Mouse (Mus musculus) mesoderm, embryonic 11.5 days (tissue): ENCODE results near the gene Arhgef10l.

Experiments used
- DNase-seq: peaks from one replicate; pipeline ENCODE4 v3.0.0-alpha.2; 2012; ENCODE audit warnings: low read depth, low spot score

Arhgef10l gene

DNA sequence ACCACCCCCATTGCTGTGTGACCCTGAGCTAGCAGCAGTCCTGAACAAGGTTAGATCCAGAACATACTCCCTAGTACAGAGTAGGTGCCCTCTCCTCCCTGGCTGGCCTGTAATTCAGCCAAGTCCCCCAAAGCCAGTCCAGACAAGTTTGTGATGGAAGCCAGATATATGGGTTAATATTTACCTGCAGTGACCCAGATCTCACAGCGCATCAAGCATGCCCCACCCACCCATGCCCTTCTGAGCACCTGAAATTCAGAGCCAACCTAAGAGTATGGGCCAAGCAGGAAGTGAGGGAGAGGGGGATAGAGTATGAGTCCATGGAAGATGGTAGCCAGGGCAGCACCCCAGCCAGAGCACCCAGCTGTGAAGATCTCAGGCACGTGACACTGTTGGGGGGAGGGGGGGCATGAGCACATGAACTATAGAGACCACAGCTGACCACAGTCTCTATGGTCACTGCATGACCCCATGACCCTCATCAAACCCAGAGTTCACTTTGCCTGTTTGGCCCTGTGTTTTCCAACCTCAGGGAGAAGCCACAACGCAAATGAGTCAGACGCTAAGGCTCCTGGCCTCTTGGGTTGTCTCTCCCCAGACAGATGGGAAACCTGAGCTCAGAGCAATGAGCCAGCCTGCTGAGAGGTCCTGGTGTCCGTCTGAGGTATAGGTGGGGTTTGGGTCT is 29.4 kb downstream of the Arhgef10l start:
- no peak for DNase-seq

- DNase-seq, result no peak
Observed at GRCm38 (mm10) chr4:140634861-140635388, 30.9 kb downstream of the Arhgef10l start.

- no peak for DNase-seq
Observed at GRCm38 (mm10) chr4:140631276-140631849, 34.4 kb downstream of the Arhgef10l start.

GRCm38 (mm10) chr4:140630651-140631241 is 35.1 kb downstream of the Arhgef10l start:
- no peak for DNase-seq

GRCm38 (mm10) chr4:140630136-140630535 is 35.7 kb downstream of the Arhgef10l start:
- DNase-seq, result no peak

- DNase-seq, result no peak
Observed at GRCm38 (mm10) chr4:140628971-140629370, 36.8 kb downstream of the Arhgef10l start.

GRCm38 (mm10) chr4:140628412-140628943 is 37.3 kb downstream of the Arhgef10l start:
- DNase-seq, result peak; percentile 28

- no peak for DNase-seq
Observed at GRCm38 (mm10) chr4:140625651-140626525, 39.9 kb downstream of the Arhgef10l start.

GRCm38 (mm10) chr4:140624468-140625176 is 41.2 kb downstream of the Arhgef10l start:
- DNase-seq, result peak; percentile 93

DNA sequence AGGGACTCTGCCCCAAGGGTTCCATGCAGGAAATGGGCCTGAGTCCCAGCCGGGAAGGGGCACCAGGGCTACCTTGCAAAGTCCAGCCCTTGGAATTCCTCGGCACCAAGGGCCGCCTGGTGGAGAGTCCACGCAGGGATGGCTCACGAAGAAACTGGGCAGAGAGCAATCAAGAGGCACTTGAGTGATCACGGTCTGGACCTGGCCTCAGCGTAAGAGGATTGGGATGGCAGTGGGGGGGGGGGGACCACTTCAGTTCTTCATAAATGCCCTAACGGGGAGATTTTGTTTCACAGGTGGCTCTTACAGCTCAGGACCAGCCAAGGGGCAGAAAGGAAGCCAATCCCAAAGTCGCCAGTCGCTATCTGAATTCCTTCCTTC is 41.7 kb downstream of the Arhgef10l start:
- DNase-seq, result peak; percentile 44

DNA sequence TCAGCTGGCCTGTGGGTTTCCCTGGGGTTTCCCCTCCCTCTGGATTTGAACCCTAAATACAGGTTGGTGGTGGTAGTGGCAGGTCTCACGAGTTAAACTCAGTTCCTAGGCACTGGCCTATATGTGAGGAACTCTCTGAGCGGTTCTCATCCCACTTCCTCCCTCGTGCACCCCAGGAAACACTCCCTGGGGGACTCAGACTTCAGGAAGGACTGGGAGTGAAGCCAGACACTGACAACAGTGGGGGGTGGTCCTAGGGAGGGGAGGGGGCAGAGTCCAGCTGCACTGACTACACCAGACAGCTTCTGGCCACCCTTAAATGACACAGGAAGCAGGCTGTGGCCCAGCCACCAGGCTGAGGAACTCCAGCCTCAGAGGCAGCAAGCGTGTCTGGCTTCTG is 43.0 kb downstream of the Arhgef10l start:
- DNase-seq, result no peak

DNA sequence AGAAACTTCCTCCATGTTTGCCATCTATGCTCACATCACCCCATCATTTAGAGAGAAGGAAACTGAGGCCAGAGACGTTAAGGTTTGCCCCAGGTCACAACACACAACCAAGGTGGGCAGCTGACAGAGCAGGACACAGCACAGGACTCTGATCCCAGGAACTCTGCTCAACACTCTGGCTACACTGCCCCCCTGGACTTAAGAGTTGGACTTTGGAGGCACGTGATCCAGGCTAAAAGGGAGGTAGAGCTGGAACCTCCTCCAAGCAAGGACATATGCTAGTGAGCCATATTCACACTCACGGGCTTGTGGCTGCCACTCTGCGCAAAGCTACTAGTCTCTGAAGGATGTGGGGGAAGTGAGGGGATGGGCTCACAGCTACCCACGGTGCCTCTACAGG is 45.3 kb downstream of the Arhgef10l start:
- no peak for DNase-seq

- DNase-seq, result no peak
Observed at GRCm38 (mm10) chr4:140617391-140618385, 48.1 kb downstream of the Arhgef10l start.

- no peak for DNase-seq
Observed at GRCm38 (mm10) chr4:140616894-140617293, 48.9 kb downstream of the Arhgef10l start.

DNA sequence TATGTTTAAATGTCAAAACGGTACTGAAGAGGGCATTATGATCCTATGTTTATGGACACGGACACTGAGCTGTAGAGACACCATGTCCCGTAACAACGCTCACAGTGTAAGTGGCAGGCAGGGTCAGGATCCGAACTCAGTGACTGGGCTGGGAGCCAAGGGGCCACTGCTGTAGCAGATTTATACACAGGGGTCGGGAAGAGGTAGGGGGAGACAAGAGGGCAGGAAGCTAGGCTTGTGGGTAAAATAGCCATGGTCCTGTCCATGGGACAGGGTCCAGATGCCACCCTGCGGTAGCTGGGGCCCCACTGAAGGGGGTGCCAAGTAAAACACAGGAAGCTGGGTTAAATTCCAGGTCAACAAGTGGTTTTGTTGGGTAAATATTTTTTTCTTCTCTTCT is 49.6 kb downstream of the Arhgef10l start:
- no peak for DNase-seq

DNA sequence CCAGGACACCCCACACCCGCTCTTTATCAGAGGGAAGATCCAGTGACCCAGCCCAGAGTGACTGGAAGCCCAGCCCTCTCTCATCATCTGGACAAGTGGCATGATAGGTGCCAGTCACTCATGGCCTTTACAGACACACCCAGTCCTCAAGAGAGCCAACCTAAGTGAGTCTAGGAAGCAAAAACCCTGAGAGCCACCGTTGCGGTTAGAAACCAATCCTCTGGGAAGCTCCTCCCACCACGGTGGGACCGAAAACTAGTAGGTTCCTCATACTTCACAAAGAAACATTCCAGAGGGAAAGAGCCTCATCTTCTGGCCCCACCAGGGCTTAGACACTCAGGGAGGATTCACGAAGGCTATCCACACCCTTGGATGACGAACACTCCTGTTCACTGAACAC is 50.0 kb downstream of the Arhgef10l start:
- DNase-seq, result no peak

DNA sequence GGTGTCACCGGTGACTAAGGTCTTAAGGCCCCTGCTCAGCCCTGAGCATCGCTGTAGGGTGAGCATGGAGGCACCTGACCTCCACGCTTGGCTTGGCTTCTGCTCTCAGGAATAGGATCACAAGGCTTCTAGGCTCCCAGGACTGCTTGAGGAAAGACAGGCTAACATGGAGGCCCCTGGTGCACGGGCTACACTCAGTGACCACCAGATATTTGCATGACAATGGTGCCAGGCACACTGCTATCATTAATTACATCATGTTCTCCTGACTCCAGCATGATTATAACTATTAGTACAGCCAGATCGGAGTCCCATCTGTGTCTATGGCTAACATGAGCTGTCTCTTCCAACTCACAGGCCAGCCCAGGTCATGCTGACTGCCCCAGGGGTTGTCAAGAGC is 51.3 kb downstream of the Arhgef10l start:
- no peak for DNase-seq

- DNase-seq, result no peak
Observed at GRCm38 (mm10) chr4:140614145-140614544, 51.7 kb downstream of the Arhgef10l start.

GRCm38 (mm10) chr4:140610841-140611609 is 54.8 kb downstream of the Arhgef10l start:
- peak; percentile 70 for DNase-seq
